Mouse (Mus musculus) E14TG2a.4 (cell line): ENCODE results near the gene Ilf2.

ENCODE experiments used
- H3K27me3 ChIP-seq: 2 replicates; pipeline ENCODE4 v1.6.1; 2014; ENCODE audit warnings: low read length, control low read depth; ENCODE audit not compliant: insufficient read depth
- H3K36me3 ChIP-seq: 2 replicates; pipeline ENCODE4 v1.6.1; 2014; ENCODE audit warnings: low read length, control low read depth; ENCODE audit not compliant: insufficient read depth
- H3K4me1 ChIP-seq: replicated peaks from 2 replicates; pipeline ENCODE4 v1.6.1; 2014; ENCODE audit warnings: low read depth, low read length, control low read depth
- H3K4me3 ChIP-seq: replicated peaks from 2 replicates; pipeline ENCODE4 v1.5.1; 2014; ENCODE audit warnings: mild to moderate bottlenecking, low read length
- H3K9me3 ChIP-seq: 2 replicates; pipeline ENCODE4 v1.6.1; 2014; ENCODE audit warnings: low read length, control low read depth
- CTCF ChIP-seq: conservative IDR thresholded peaks from 2 replicates; pipeline ENCODE4 v1.5.1; 2014; ENCODE audit warnings: low read length
- NANOG ChIP-seq: IDR thresholded peaks from 2 replicates; pipeline ENCODE4 v1.6.1; 2014; ENCODE audit warnings: borderline replicate concordance, low read length, mixed read lengths
- POU5F1 ChIP-seq: IDR thresholded peaks from 2 replicates; pipeline ENCODE4 v1.6.1; 2014; ENCODE audit warnings: low read length, borderline replicate concordance

The Ilf2 gene

DNA sequence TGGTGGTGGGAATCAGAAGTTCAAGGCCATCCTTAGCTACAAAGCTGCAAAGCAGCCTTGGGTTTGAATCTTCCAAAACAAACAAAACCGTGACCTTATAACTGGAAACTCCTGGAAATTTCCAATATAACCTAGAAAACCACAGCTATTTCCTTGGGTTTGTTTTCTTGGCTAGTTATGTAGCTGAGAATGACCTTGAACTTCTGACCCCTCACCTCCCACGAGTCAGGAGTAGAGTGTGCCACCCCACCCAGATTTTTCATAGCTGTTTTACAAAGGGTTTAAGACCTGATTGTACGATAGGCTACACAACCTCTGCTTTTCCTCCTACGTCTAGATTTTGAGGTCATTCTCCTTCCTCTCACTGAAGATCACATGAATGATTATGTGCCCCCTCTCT, 38.8 kb upstream of the Ilf2 start:
- no peaks in the 10 kb centered on the region for H3K9me3 ChIP-seq
- no peaks in the 10 kb centered on the region for H3K27me3 ChIP-seq
- 0 out of 2 replicates have a peak, but pooled peaks cover under 1% of the 10 kb centered on the region for H3K36me3 ChIP-seq
- 0 out of 2 replicates have a peak, but pooled peaks have one; percentile 23 for TF ChIP-seq NANOG
- TF ChIP-seq POU5F1, result no peak
- TF ChIP-seq CTCF, result no peak
- H3K4me3 ChIP-seq, result no peak overlapping the region
- peaks cover 57% of the 10 kb centered on the region for H3K4me1 ChIP-seq

DNA sequence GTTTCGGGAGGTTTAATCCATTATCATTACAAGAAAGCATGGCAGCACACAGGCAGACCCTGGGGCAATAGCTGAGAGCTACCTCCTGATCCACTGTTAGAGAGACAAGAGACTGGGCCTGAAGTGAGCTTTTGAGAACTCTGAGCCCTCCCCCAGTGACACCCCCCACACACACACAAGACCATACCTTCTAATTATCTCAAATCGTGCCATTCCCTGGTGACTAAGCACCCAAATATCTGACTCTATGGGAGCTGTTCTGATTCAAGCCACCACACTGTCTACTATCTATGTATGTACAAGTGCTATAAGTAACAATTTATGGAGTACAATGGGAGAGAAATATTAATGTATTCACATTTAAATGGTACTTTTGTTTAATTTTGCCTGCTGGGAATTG, 35.2 kb upstream of the Ilf2 start:
- Histone ChIP-seq H3K27me3 (no peaks in the 10 kb centered on the region), H3K4me1 (peaks cover 70% of the 10 kb centered on the region), H3K9me3 (no peaks in the 10 kb centered on the region), H3K36me3 (no peaks in the 10 kb centered on the region), H3K4me3 (no peak overlapping the region)
- TF ChIP-seq CTCF (no peak), POU5F1 (no peak), NANOG (no peak)

DNA sequence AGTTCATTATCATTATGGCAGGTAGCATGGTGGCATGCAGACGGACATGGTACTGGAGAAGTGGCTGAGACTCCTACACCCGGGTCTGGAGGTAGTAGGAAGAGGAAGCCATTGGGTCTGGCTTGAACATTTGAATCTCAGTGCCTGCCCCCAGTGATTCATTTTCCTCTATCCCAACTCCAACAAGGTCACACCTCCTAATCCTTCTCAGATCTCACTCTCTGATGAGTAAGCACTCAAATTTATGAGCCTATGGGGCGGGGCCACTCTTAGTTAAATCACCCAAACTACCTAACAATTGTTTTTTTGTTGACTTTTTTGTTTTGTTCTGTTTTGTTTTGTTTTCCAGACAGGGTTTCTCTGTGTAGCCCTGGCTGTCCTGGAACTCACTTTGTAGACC, 31.9 kb upstream of the Ilf2 start:
- Histone ChIP-seq H3K9me3 (no peaks in the 10 kb centered on the region), H3K36me3 (peaks cover 11% of the 10 kb centered on the region), H3K4me3 (0 out of 2 replicates have a peak overlapping the region, but pooled peaks have one; percentile 1), H3K27me3 (no peaks in the 10 kb centered on the region), H3K4me1 (peaks cover 64% of the 10 kb centered on the region)
- no peak for TF ChIP-seq POU5F1
- TF ChIP-seq CTCF, result no peak
- TF ChIP-seq NANOG, result no peak

DNA sequence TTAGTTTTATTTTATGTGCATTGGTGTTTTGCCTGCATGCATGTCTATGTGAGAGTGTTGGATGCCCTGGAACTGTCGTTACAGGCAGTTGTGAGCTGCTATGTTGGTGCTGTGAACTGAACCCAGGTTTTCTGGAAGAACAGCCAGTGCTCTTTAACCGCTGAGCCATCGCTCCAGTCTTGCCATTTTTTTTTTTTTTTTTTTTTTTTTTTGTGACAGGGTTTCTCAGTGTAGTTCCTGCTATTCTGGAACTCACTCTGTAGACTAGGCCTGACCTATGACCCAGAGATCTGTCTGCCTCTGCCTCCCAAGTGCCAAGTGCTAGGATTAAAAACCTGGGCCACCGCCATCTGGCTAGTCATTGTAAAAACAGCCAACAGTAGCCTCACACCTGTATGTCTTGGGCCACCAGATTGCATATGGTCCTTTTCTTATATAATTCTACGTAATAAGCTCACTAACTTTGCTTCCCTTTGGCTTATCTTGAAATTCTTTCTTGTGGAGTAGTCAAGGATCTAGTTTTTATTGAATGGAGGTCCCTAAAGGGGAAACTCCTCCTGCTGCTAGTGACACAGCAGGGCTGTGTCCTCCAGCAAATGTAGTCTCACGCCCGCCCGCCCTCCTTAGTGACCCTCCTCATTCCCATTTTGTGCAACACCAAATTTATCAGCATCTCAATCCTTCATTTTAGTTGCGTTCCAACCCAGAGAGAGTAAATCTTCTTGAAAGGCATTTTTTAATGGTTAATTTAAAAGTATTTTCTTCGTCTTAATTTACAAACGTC, 30.3 kb upstream of the Ilf2 start:
- Histone ChIP-seq H3K9me3 (no peaks in the 10 kb centered on the region), H3K27me3 (no peaks in the 10 kb centered on the region), H3K4me1 (peaks cover 73% of the 10 kb centered on the region), H3K36me3 (peaks cover 19% of the 10 kb centered on the region), H3K4me3 (peak overlapping the region; percentile 68)
- TF ChIP-seq NANOG, result no peak
- no peak for TF ChIP-seq POU5F1
- TF ChIP-seq CTCF, result no peak

DNA sequence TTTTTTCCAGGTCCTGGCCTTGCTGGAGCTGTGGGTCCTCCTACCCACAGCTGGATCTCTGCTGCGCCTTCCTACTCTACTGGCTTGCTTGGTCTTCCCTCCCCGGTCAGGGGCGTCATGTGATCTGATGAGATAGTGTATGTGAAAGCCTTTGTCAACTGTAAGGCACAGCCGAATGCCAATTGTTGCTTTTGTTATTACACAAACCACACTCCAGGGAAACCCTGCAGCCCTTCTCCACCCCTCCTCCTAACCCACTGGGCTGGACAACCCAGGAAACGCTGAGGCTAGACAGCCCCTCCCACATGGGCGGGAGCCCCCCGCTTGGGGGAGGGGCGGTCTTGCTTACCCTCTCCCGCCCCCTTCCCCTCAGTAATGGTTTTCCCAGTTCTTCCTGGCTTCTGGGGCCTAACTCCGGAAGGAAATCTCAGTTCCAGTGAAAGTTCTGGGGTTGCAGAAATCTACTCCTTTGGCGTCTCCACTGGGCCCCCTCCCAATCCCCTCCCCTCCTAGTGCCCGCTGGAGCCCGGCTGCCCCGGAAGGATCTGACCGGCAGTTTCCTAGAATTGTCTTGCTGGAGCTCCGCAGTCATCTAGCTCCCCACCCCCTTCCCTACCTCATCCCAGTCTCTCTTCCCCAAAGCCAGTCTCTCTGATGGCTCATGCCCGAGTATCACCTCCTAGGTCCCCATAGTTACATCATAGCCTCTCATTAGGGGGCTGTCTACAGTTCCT, 29.4 kb upstream of the Ilf2 start:
- H3K36me3 ChIP-seq, result peaks cover 19% of the 10 kb centered on the region
- TF ChIP-seq POU5F1, result no peak
- TF ChIP-seq NANOG, result peak; percentile 49
- H3K27me3 ChIP-seq, result no peaks in the 10 kb centered on the region
- H3K4me1 ChIP-seq, result peaks cover 83% of the 10 kb centered on the region
- H3K4me3 ChIP-seq, result peak overlapping the region; percentile 69
- no peaks in the 10 kb centered on the region for H3K9me3 ChIP-seq

DNA sequence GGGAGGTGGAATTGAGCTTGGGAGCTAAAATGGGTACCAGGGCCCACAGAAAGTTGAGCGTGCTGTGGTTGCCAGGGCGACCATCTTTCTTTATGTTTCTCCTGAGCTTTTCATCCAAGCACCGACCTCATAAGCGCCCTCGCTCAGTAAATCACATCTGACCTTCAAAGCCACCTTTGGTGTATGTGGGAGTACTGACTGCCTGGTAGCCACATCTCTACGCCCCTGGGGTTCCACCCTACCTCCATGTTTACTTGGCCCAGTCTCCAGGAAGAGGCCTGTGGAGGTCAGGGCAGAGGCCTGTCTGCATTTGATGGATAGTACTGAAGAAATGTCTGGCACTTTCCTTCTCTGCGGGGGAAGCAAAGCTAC, 28.8 kb upstream of the Ilf2 start:
- H3K4me1 ChIP-seq, result peaks cover 88% of the 10 kb centered on the region
- H3K9me3 ChIP-seq, result no peaks in the 10 kb centered on the region
- H3K36me3 ChIP-seq, result peaks cover 19% of the 10 kb centered on the region
- TF ChIP-seq NANOG (no peak), CTCF (no peak), POU5F1 (no peak)
- H3K27me3 ChIP-seq, result no peaks in the 10 kb centered on the region
- peak overlapping the region; percentile 69 for H3K4me3 ChIP-seq

DNA sequence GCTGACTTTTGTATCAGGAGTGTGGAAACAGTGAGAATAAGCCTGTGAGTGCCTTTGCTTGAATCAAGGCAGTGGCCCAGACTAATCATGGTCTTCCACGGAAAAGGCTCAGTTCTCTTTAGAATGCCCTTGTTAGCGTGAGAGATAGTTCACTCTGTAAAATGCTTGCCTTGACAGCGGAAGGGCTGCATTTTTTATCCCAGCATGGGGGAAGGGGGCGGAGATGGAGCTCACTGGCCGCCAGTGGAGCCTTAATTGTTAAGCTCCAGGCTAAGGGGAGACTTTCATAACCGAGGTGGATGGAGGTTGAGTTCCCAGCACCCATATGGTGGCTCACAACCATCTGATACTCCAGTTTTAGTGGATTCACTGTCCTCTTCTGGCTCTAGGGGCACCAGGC, 27.3 kb upstream of the Ilf2 start:
- peaks cover 92% of the 10 kb centered on the region for H3K4me1 ChIP-seq
- H3K36me3 ChIP-seq, result peaks cover 19% of the 10 kb centered on the region
- no peak for TF ChIP-seq POU5F1
- no peak for TF ChIP-seq NANOG
- no peak for TF ChIP-seq CTCF
- peak overlapping the region; percentile 47 for H3K4me3 ChIP-seq
- no peaks in the 10 kb centered on the region for H3K9me3 ChIP-seq
- no peaks in the 10 kb centered on the region for H3K27me3 ChIP-seq

DNA sequence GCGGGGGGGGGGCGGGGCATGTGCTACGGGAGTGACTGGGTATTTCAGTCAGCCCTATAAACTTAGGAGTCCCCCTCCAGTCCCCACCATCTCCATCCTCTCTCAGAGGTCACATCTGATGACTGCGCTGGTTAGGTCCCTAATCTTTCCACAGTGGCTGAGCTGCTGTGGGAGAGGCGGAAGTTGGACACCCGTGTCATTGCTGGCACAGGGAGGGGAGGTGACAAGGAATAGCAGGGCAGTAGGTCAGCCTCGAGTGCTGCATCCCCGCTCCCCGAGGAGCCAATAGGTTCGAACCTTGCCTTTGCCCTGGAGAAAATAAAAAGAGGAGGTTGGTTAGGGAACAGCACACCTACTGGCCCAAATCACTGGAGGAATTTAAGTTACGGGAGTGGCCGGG, 25.1 kb upstream of the Ilf2 start:
- peak overlapping the region; percentile 82 for H3K4me3 ChIP-seq
- TF ChIP-seq POU5F1 (no peak), CTCF (no peak), NANOG (no peak)
- H3K9me3 ChIP-seq, result no peaks in the 10 kb centered on the region
- H3K4me1 ChIP-seq, result peaks cover 91% of the 10 kb centered on the region
- peaks cover 19% of the 10 kb centered on the region for H3K36me3 ChIP-seq
- no peaks in the 10 kb centered on the region for H3K27me3 ChIP-seq
